Mouse (Mus musculus) embryonic fibroblast, embryonic 13.5 days (primary cell): Measurements from ENCODE around the gene Cdh23. TPM values are rescaled to one million over a fixed set of nuclear protein-coding genes. Genes with fewer than 3 reads are reported as not detected.

Experiments used
- H3K27ac ChIP-seq: 2 replicates; pipeline ENCODE4 v1.5.1; 2012; ENCODE audit warnings: low read length, control low read depth, inconsistent platforms; ENCODE audit not compliant: insufficient read depth
- H3K4me1 ChIP-seq: 2 replicates; pipeline ENCODE4 v1.6.1; 2011; ENCODE audit warnings: low read length; ENCODE audit not compliant: control insufficient read depth, insufficient read depth
- H3K4me3 ChIP-seq: 2 replicates; pipeline ENCODE4 v1.5.1; 2011; ENCODE audit warnings: mild to moderate bottlenecking, control low read depth, low read length; ENCODE audit not compliant: insufficient read depth
- CTCF ChIP-seq: IDR thresholded peaks from 2 replicates; pipeline ENCODE4 v1.5.1; 2011; ENCODE audit warnings: mild to moderate bottlenecking, control low read depth, low read length, moderate library complexity, borderline replicate concordance; ENCODE audit not compliant: insufficient read depth
- POLR2A ChIP-seq: IDR thresholded peaks from 2 replicates; pipeline ENCODE4 v1.6.1; 2011; ENCODE audit warnings: low read depth, mild to moderate bottlenecking, control low read depth, low read length, moderate library complexity
- polyA plus RNA-seq: library from polyadenylated mRNA; stranded (reverse); fragments of >200 nt; gene quantifications from 2 replicates; pipeline ENCODE4 v1.2.4, GENCODE M21; 2011; ENCODE audit warnings: low read depth; ENCODE audit not compliant: missing spikeins, insufficient read length

Cdh23 gene
- polyA plus RNA-seq, 1 experiment: 0.86 TPM

DNA sequence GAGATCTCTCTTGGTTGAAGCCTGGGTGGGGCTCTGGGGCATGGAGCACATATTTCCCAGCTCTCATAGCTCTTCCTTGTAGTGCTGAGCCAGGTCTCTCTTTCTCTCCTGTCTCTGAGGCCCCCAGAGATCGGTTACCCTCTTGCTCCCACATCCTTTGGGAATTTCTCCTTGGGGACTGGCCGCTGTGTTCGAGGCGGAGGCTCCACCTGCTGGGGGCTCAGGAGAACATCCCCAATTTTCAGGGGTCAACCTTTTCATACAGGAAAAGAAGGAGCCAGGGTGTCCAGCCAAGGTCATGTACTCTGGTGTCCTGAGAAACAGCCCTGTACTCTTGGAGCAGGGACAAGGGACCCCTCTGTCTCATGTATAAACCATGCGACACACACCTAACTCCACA lies 284.5 kb downstream of the Cdh23 start:
- Histone ChIP-seq H3K4me3 (no peak overlapping the region), H3K4me1 (no peaks in the 10 kb centered on the region), H3K27ac (no peak overlapping the region)
- TF ChIP-seq POLR2A (no peak), CTCF (peak; percentile 34; the same call in 1 of the 2 replicates)

DNA sequence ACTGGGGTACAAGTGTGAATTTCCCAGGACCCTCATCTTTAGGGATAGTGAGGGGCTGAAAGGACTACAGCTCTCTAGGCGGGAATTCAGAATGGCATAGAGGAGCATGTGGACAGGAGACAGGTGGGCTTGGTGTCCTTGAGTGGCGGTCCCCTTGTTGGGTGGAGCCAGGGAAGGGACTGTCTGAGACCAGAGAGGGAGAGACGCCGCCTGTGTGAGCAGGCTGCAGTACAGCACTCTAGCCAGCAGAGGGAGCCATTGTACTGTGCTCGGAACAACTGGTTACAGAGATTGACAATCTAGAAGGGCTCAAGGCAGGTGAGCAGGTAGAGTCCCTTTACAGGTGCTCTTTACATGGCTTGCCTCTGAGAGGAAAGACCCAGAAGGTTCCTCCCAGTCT lies 288.5 kb downstream of the Cdh23 start:
- no peak overlapping the region for H3K4me3 ChIP-seq
- H3K4me1 ChIP-seq: no peaks in the 10 kb centered on the region
- TF ChIP-seq CTCF: peak; percentile 96
- TF ChIP-seq POLR2A: no peak
- H3K27ac ChIP-seq: no peak overlapping the region

DNA sequence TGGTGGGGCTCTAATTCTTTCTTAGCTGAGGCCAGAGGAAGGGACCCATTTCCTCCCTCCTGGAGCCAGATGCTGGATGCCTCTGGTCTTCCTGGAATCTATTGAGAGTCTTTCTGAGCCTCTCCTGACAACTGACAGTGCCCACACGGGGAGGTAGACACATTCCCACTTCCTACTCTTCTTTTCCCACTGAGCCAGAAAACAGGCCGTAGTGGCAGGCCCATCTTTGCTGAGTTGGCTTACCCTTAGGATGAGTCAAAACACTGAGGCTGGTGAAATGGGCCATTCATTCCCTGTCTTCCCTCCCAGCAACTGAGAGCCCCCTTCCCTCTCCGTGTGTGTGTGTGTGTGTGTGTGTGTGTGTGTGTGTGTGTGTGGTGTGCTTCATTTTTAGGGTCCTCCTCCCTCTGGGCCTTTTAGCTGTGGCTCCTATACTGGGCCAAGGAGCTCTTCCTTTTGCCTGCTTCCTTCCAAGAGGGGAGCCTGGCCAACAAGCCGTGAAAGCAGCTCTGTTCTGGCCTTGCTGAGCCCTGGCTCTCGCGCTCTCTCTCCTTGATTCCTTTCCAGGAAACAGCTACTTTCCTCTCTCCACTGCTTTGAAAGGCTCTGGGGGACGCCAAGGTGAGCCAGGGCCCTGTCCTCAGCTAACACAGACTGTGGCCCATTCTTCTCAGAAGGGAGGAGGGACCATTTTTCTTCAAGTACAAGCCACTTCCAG lies 290.7 kb downstream of the Cdh23 start:
- Histone ChIP-seq H3K4me1 (no peaks in the 10 kb centered on the region), H3K27ac (no peak overlapping the region), H3K4me3 (no peak overlapping the region)
- TF ChIP-seq CTCF (no peak), POLR2A (no peak)

DNA sequence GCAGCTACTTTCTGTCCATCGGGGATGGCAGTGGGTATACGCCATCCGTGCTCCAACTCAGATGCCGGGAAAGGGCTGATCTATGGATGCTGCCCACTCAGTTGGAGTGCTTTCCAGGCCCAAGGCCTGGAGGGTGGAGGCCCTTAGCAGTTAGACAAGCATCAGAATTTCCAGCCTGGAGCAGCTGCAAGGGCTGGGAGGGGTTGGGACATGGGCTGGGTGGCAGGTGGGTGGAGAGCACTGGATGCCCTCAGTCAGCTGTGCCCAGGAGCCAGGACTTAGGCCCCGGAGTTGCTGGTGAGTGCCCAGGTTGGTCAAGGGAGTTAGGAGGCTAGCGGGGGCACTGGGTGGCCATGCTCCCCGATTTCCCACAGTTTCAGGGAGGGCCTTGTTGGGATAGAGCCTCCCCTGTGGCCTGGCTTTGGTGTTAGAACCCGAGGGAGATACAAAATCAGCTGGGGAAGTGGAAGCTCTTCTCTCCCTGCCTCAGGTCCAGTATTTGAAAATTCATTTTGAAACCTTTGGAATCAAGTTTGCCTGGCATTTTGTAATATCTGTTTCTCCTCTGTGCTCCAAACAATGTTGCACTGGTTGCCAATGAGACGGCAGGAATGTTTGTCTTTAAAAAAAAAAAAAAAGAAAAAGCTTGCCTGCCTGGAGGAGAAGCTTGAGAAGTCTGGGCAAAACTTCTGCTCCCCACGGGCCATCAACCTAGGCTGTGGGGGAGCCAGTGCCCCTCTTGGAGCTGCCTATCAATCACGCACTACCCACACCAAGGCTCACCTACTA lies 295.6 kb downstream of the Cdh23 start:
- Histone ChIP-seq H3K4me1 (no peaks in the 10 kb centered on the region), H3K4me3 (no peak overlapping the region), H3K27ac (no peak overlapping the region)
- TF ChIP-seq POLR2A: no peak
- TF ChIP-seq CTCF: no peak

DNA sequence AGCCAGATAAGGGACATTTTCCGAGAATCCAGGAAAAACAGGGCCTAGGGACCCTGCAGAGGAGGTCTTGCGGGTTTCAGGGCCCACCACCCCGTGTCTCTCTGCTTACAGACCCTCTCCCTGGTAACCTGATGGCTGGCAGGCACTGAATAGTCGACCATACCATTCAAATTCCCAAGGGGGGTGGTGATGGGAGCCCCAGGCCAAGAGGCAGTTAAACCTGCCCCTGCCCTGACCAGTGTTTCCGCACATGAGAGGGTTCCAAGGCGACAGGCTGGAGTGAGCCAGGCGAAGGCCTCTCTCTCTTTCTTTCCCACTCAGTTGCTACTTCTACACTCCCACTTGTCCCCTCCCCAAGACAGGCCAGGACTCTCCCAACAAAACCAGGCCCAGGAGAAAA lies 296.8 kb downstream of the Cdh23 start, which contains the start of gene Gm17455:
TSS of gene Gm17455 (plus strand) at position 278 of the 400 bp plus-strand sequence.
- TF ChIP-seq POLR2A: no peak
- TF ChIP-seq CTCF: no peak
- H3K4me1 ChIP-seq: no peaks in the 10 kb centered on the region
- no peak within 1 kb of the TSS for H3K27ac ChIP-seq
- no peak within 1 kb of the TSS for H3K4me3 ChIP-seq

DNA sequence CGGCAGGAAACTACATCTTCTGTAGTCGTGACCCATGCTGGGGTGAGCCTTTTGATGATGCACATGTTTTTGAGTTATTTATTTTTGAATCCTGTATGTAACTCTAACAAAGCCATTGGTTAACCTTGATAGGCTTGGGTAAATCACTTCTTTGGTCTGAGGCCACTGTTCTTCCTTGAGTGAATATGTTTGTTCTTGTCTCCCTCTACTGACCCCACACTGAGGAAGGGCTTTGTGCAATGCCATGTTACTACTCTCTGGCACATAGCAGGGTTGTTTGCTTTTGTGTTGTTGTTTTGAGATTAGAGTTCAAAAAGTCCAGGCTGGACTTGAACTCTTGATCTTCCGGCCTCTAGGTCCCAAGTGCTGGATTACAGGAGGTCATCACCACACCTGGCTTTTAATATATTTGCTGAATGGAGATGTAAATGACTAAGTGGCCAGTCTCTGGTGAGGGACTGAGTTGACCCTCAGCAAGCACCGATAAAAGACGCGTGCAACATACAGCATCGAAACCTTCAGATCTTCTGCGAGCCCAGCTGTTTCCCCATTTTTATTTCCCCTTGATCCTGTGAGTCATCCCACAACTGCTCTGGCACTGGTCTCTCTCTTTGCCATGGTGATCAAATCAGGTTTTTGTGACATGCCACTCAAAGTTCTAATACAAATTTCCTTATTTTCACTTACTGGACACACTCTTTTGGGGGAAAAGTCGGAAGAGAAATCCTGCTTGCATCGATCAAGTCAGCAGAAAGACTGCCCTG lies 298.1 kb downstream of the Cdh23 start:
- TF ChIP-seq POLR2A (no peak), CTCF (no peak)

DNA sequence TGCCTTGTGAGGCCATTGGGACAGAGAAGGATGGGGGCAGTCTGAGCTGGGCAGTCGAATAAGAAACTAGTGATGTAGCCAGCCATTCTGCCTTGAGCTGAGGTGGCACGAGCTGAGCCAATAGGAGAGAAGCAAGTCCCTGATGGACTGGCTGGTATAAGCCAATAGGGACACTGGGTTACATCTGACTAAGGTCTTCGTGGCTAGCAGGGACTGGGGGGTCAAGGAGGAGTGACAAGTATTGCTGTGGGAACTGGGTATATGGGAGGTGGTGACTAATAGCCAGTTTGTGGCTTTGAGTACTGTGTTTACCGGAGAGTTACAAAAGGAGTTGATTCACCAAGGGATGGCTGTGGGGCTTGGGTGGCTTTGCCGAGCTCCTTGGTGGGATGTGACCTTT lies 300.7 kb downstream of the Cdh23 start:
- H3K27ac ChIP-seq: peak overlapping the region; percentile 3; the same call in 1 of the 2 replicates
- TF ChIP-seq CTCF (no peak), POLR2A (no peak)
- H3K4me1 ChIP-seq: no peaks in the 10 kb centered on the region
- H3K4me3 ChIP-seq: no peak overlapping the region

More for the DNA sequence above, 298.1 kb downstream of the Cdh23 start:
- Histone ChIP-seq H3K4me3 (no peak overlapping the region), H3K4me1 (no peaks in the 10 kb centered on the region), H3K27ac (no peak overlapping the region)

DNA sequence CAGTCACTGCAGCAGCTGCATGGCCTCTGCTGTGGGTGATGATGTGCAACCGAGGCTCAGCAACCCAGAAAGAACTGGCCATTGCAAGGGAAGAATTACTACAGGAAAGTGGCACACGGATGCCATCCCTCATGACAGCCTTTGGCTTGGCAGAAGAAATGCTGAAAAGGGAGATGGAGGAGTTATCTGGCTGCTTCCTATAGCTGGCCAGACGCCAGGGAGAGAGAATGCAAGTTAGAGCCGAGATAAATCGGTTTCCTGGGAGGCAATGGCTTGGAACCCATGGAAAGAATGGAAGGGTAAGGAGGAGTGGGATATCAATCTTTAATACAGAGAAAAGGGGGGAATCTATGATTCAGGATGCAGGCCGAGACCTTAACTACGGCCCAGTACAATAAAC lies 301.4 kb downstream of the Cdh23 start:
- H3K27ac ChIP-seq: no peak overlapping the region; the same call in 1 of the 2 replicates

DNA sequence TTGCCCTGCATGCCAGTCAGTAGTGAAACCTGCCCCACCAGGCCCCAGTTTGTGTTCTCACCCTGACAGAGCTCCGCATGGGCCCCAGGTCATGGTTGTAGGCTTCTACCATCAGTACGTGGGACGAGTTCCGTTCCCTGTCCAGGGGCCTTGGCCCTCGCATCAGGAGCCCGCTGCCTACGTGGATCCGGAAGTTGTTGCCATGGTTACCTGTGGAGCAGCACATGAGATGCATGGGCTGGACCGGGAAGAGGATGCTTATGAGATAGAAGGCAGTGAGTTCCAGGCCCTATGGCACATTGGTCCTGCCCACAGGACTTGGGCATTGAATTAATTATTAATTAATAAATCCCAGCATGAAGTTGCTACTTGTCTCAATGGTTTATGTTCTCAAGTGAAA lies 304.6 kb downstream of the Cdh23 start:
- TF ChIP-seq POLR2A: no peak
- TF ChIP-seq CTCF: no peak
- H3K4me3 ChIP-seq: no peak overlapping the region
- H3K4me1 ChIP-seq: no peaks in the 10 kb centered on the region
- no peak overlapping the region for H3K27ac ChIP-seq

More for the DNA sequence above, 301.4 kb downstream of the Cdh23 start:
- no peaks in the 10 kb centered on the region for H3K4me1 ChIP-seq
- TF ChIP-seq CTCF (no peak), POLR2A (no peak)
- H3K4me3 ChIP-seq: no peak overlapping the region
